Mouse (Mus musculus): ENCODE measurements around the gene Tekt5.

DNA sequence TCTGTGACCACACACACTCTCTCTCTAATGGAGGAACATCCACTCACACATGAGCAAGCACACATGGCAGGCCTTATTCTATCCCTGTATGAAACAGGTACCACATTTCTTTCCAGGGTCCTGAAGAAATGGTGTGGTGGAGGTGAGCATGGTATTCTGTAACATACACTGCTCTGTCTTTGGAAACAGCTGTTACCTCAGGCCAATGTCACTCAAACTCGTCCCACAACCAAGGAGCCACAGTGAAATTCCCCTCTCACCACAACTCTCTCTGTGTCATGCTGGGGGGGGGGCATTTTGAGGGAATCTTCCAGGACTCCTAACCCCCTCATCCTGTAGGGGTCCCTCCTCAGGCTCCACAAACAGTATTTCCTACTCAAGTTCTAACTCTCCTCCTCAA, 36.6 kb upstream of the Tekt5 start:
- TF ChIP-seq CTCF (IDR thresholded peaks at IDR 0.05; ENCODE audit: control insufficient read depth, insufficient read depth, low read length), result no peak
- TF ChIP-seq POLR2A (IDR thresholded peaks at IDR 0.05; ENCODE audit: borderline replicate concordance, control insufficient read depth, low read depth, low read length), result no peak

Measured in bone marrow, adult 2 months (tissue).